Mouse (Mus musculus) cerebellum, postnatal 14 days (tissue): Measurements from ENCODE around the gene Tmem260.

Source experiments
- DNase-seq, 2 experiments: peaks; one replicate each; pipeline ENCODE4 v3.0.0; 2021; ENCODE audit warnings: mixed read lengths in 2 of 2

Tmem260 gene

GRCm38 (mm10) chr14:48559736-48560135 lies 113.8 kb downstream of the Tmem260 start:
- DNase-seq: no peak

DNA sequence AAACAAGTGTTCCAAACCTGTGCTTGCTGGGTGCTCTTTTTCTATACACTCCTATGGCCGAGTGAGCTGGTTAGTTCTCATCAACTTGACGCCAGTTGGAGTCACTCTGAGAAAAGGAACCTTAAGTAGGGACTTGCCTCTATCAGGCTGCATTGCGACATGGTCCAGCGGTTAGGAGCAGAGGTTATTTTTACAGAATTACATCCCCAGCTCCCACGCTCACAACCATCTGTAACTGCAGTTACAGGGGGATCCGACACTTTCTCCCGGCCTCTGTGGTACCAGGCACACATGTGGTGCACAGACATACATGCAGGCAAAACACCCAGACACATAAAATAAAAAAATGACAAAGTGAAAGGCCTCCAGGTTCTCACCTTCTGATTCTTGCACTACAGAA lies 120.7 kb downstream of the Tmem260 start:
- no peak for DNase-seq
